18 mouse cellular contexts compared by ENCODE assay signal in the genomic region with DNA sequence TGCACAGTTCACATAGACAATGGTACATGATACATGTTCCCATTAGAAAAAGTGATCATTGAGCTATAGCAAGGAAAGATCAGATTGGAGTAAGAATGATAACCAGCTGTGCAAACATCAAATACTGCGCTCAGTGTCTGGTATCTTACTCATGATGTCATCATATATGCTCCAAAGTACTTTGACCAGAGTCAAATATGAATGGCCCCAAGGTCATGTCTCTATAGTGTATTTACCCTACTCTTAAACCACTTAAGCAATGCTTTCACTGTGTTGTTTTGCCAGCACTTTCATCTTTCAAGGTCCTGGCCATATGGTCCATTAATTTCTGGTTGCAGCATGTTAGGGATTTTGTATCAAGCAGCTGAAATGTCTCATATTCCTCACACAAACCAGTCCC.
"Had no signal": no experiment of that assay in that cellular context is flagged by ENCODE, and none has a peak within 500 bp of the region (broad histone marks: within the 10 kb centered on the region; RNA-seq: fewer than 3 reads in every experiment).

No protein-coding gene starts in this region.

- DNase-seq: kidney, adult 11 months; kidney, adult 9 months; kidney, postnatal 25 days; left cerebral cortex, postnatal 4 days; liver, postnatal 0 days; lung, embryonic 14.5 days; lung, postnatal 10 days; lung, postnatal 36 days; midbrain, embryonic 14.5 days; thymus, adult 2 months; thymus, postnatal 14 days; thymus, postnatal 4 days had no signal

- H3K27ac ChIP-seq: intestine, embryonic 15.5 days; limb, embryonic 15.5 days; liver, embryonic 14.5 days had no signal

- ATAC-seq: intestine, embryonic 15.5 days; liver, postnatal 0 days had no signal

- H3K36me3 ChIP-seq: intestine, embryonic 15.5 days; limb, embryonic 15.5 days had no signal

- H3K4me3 ChIP-seq: intestine, embryonic 15.5 days; limb, embryonic 15.5 days; megakaryocyte, embryonic 14.5 days had no signal

- H3K4me1 ChIP-seq: intestine, embryonic 15.5 days; limb, embryonic 15.5 days; megakaryocyte, embryonic 14.5 days had no signal

- H3K4me2 ChIP-seq: intestine, embryonic 15.5 days; limb, embryonic 15.5 days; liver, embryonic 11.5 days; lung, embryonic 14.5 days; midbrain, embryonic 11.5 days had no signal

- H3K27me3 ChIP-seq: intestine, embryonic 15.5 days; limb, embryonic 15.5 days; megakaryocyte, embryonic 14.5 days had no signal

- H3K9me3 ChIP-seq: intestine, embryonic 15.5 days; limb, embryonic 15.5 days; megakaryocyte, embryonic 14.5 days had no signal

- H3K9ac ChIP-seq: intestine, embryonic 15.5 days; limb, embryonic 15.5 days; liver, embryonic 14.5 days; liver, postnatal 0 days; lung, embryonic 14.5 days had no signal
